Mouse (Mus musculus) right cerebral cortex, postnatal 14 days (tissue): Measurements from ENCODE around the gene Twist1.

ENCODE experiments used
- DNase-seq: peaks from one replicate; pipeline ENCODE4 v3.0.0; 2022

Twist1 gene

GRCm38 (mm10) chr12:33966490-33967415 is 9.3 kb downstream of the Twist1 start:
- DNase-seq: no peak

DNA sequence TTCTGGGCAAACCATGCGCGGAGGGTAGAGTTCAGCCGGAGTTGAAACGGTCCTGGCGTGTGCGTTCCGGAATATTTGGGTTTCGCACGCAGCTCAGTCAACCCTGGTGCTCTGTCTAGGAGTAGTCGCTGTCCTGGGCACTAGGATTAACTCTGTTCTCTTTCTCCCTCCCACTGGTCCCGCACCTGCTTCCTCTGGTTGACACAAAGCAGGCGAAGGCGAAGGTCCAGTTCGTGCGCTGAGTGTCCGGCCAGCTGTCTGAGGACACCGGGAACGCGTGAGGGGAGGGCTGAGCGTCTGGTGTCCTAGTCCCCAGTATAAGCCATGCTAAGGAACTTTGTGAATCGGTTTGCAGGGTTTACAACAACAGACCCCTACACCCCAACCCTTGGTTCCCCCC is 10.0 kb downstream of the Twist1 start:
- DNase-seq: no peak

- no peak for DNase-seq
Observed at GRCm38 (mm10) chr12:33968041-33968897, 10.8 kb downstream of the Twist1 start.

- DNase-seq: no peak
Observed at GRCm38 (mm10) chr12:33968898-33969178, 11.4 kb downstream of the Twist1 start.

DNA sequence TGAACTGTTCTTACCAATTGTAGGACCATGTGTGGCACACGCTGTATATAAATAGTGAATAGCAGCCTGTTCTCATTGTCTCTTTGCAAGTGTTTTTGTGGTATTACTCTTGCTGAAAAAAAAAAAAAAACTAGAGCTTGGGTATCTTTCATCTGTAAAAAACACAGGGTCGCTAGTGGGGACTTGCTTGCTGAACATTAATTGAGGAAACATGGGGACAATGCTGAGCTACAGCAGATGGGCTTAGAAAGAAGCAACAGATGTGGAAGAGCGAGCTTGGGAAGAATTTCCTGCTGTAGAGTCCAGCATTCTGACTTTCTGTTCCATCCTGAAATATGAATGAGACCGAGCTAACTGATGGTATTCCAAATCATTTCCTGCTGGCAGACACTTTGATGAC is 22.7 kb downstream of the Twist1 start:
- DNase-seq: no peak

GRCm38 (mm10) chr12:33981433-33981832 is 24.0 kb downstream of the Twist1 start:
- DNase-seq: no peak

DNA sequence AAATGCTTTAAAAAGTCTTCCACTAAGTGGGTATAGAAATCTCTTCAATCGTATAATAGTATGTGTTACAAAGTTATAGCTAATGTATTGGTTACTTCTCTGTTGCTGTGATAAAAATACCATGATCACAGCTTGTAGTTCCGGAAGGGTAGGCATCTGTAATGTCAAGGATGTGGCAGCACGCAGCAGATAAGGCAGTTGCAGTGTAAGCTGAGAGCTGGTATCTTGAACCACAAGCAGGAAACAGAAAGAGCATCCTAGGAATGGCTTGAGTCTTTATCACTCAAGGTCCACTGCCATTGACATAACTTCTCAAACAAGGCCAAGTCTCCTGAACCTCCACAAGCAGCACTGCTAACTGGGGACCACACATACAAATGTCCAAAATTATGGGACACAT is 35.7 kb downstream of the Twist1 start:
- DNase-seq: no peak
